Mouse (Mus musculus): Measurements from ENCODE around the gene Fpgs. TPM values are rescaled to one million over a fixed set of nuclear protein-coding genes. Genes with fewer than 3 reads are reported as not detected.

Gene Fpgs
- polyA plus RNA-seq, 1 experiment from 2014 or later, result 20.3 TPM

- H3K9ac ChIP-seq, result peak overlapping the region; percentile 77
- peak overlapping the region; percentile 64 for H3K4me2 ChIP-seq
- WGBS, result 70% methylated on average over 7 of the region's 7 CpGs
- no peaks in the 10 kb centered on the region for H3K9me3 ChIP-seq (replicated peaks)
- no peaks in the 10 kb centered on the region for H3K27me3 ChIP-seq (replicated peaks)
- peak overlapping the region; percentile 54 for H3K4me3 ChIP-seq
- no peak for ATAC-seq (ENCODE audit: insufficient number of reproducible peaks, low FRiP score)
- peak overlapping the region; percentile 87 for H3K27ac ChIP-seq (ENCODE audit: poor library complexity, severe bottlenecking)
- peaks cover 11% of the 10 kb centered on the region for H3K36me3 ChIP-seq
- peaks cover 60% of the 10 kb centered on the region for H3K4me1 ChIP-seq (replicated peaks)
Measured at GRCm38 (mm10) chr2:32647366-32647765, 56.6 kb downstream of the Fpgs start.

- peak within 1 kb of the TSS; percentile 77 for H3K9ac ChIP-seq
- no peaks in the 10 kb centered on the region for H3K9me3 ChIP-seq (replicated peaks)
- H3K27ac ChIP-seq (ENCODE audit: poor library complexity, severe bottlenecking), result peak within 1 kb of the TSS; percentile 87
- peak within 1 kb of the TSS; percentile 64 for H3K4me2 ChIP-seq
- H3K36me3 ChIP-seq, result peaks cover 6% of the 10 kb centered on the region
- peak; percentile 74 for ATAC-seq (ENCODE audit: insufficient number of reproducible peaks, low FRiP score)
- H3K4me3 ChIP-seq, result peak within 1 kb of the TSS; percentile 54
- peaks cover 65% of the 10 kb centered on the region for H3K4me1 ChIP-seq (replicated peaks)
- H3K27me3 ChIP-seq (replicated peaks), result no peaks in the 10 kb centered on the region
- WGBS, result 33% methylated on average over 31 of the region's 31 CpGs
Measured at GRCm38 (mm10) chr2:32646379-32647056, 57.4 kb downstream of the Fpgs start, which contains the start of gene Eng. Eng (plus strand) TSS chr2:32646595.

- H3K27ac ChIP-seq (ENCODE audit: poor library complexity, severe bottlenecking), result peak overlapping the region; percentile 87
- 62% methylated on average over 3 of the region's 3 CpGs for WGBS
- ATAC-seq (ENCODE audit: insufficient number of reproducible peaks, low FRiP score), result no peak
Measured at GRCm38 (mm10) chr2:32645647-32646046, 58.3 kb downstream of the Fpgs start.

GRCm38 (mm10) chr2:32644799-32645475 lies 59.0 kb downstream of the Fpgs start:
- Histone ChIP-seq H3K4me3 (no peak overlapping the region), H3K27me3 (replicated peaks) (no peaks in the 10 kb centered on the region), H3K4me1 (replicated peaks) (peaks cover 58% of the 10 kb centered on the region), H3K27ac (ENCODE audit: poor library complexity, severe bottlenecking) (peak overlapping the region; percentile 87; the same call in 1 of the 2 replicates), H3K4me2 (no peak overlapping the region), H3K9ac (no peak overlapping the region), H3K36me3 (peaks cover 3% of the 10 kb centered on the region; the same call in 1 of the 2 replicates), H3K9me3 (replicated peaks) (no peaks in the 10 kb centered on the region)
- no peak for ATAC-seq (ENCODE audit: insufficient number of reproducible peaks, low FRiP score)
- WGBS, result 65% methylated on average over 8 of the region's 8 CpGs

More at GRCm38 (mm10) chr2:32645647-32646046, 58.3 kb downstream of the Fpgs start:
- Histone ChIP-seq H3K36me3 (peaks cover 5% of the 10 kb centered on the region), H3K9ac (no peak overlapping the region), H3K4me1 (replicated peaks) (peaks cover 59% of the 10 kb centered on the region), H3K4me2 (no peak overlapping the region), H3K4me3 (no peak overlapping the region), H3K27me3 (replicated peaks) (no peaks in the 10 kb centered on the region), H3K9me3 (replicated peaks) (no peaks in the 10 kb centered on the region)

- no peak for ATAC-seq (ENCODE audit: insufficient number of reproducible peaks, low FRiP score)
- no peaks in the 10 kb centered on the region for H3K9me3 ChIP-seq (replicated peaks)
- H3K4me3 ChIP-seq, result no peak overlapping the region
- peaks cover 62% of the 10 kb centered on the region for H3K4me1 ChIP-seq (replicated peaks)
- WGBS, result 37% methylated on average over 9 of the region's 9 CpGs
- H3K27me3 ChIP-seq (replicated peaks), result no peaks in the 10 kb centered on the region
- no peak overlapping the region for H3K9ac ChIP-seq
- peak overlapping the region; percentile 23 for H3K27ac ChIP-seq (ENCODE audit: poor library complexity, severe bottlenecking)
- H3K36me3 ChIP-seq, result peaks cover 3% of the 10 kb centered on the region; the same call in 1 of the 2 replicates
- no peak overlapping the region for H3K4me2 ChIP-seq
Measured at GRCm38 (mm10) chr2:32644083-32644482, 59.9 kb downstream of the Fpgs start.

GRCm38 (mm10) chr2:32642813-32643212 lies 61.1 kb downstream of the Fpgs start:
- no peaks in the 10 kb centered on the region for H3K36me3 ChIP-seq
- WGBS, result 48% methylated on average over 7 of the region's 7 CpGs
- no peak overlapping the region for H3K4me2 ChIP-seq
- no peak overlapping the region for H3K4me3 ChIP-seq
- peak overlapping the region; percentile 76 for H3K27ac ChIP-seq (ENCODE audit: poor library complexity, severe bottlenecking)
- H3K9ac ChIP-seq, result peak overlapping the region; percentile 27; the same call in 1 of the 2 replicates
- no peaks in the 10 kb centered on the region for H3K27me3 ChIP-seq (replicated peaks)
- H3K4me1 ChIP-seq (replicated peaks), result peaks cover 69% of the 10 kb centered on the region
- H3K9me3 ChIP-seq (replicated peaks), result no peaks in the 10 kb centered on the region
- ATAC-seq (ENCODE audit: insufficient number of reproducible peaks, low FRiP score), result peak; percentile 54

- no peak for ATAC-seq (ENCODE audit: insufficient number of reproducible peaks, low FRiP score)
- H3K4me2 ChIP-seq, result no peak overlapping the region
- no peak overlapping the region for H3K9ac ChIP-seq
- H3K27me3 ChIP-seq (replicated peaks), result no peaks in the 10 kb centered on the region
- H3K27ac ChIP-seq (ENCODE audit: poor library complexity, severe bottlenecking), result peak overlapping the region; percentile 76; the same call in 1 of the 2 replicates
- peaks cover 77% of the 10 kb centered on the region for H3K4me1 ChIP-seq (replicated peaks)
- no peaks in the 10 kb centered on the region for H3K9me3 ChIP-seq (replicated peaks)
- H3K36me3 ChIP-seq, result no peaks in the 10 kb centered on the region
- WGBS, result 74% methylated on average over 5 of the region's 5 CpGs
- H3K4me3 ChIP-seq, result no peak overlapping the region
Measured at GRCm38 (mm10) chr2:32641810-32642209, 62.1 kb downstream of the Fpgs start.

GRCm38 (mm10) chr2:32640550-32641051 lies 63.3 kb downstream of the Fpgs start:
- no peaks in the 10 kb centered on the region for H3K27me3 ChIP-seq (replicated peaks)
- peak overlapping the region; percentile 35 for H3K9ac ChIP-seq
- no peak overlapping the region for H3K4me2 ChIP-seq
- peak overlapping the region; percentile 55; the same call in 1 of the 2 replicates for H3K27ac ChIP-seq (ENCODE audit: poor library complexity, severe bottlenecking)
- H3K9me3 ChIP-seq (replicated peaks), result no peaks in the 10 kb centered on the region
- H3K4me1 ChIP-seq (replicated peaks), result peaks cover 66% of the 10 kb centered on the region
- ATAC-seq (ENCODE audit: insufficient number of reproducible peaks, low FRiP score), result no peak
- H3K36me3 ChIP-seq, result no peaks in the 10 kb centered on the region
- H3K4me3 ChIP-seq, result no peak overlapping the region
- WGBS, result 55% methylated on average over 6 of the region's 6 CpGs

- WGBS, result 50% methylated on average over 1 of the region's 1 CpGs
- Histone ChIP-seq H3K27ac (ENCODE audit: poor library complexity, severe bottlenecking) (peak overlapping the region; percentile 61; the same call in 1 of the 2 replicates), H3K4me3 (no peak overlapping the region), H3K4me2 (no peak overlapping the region), H3K27me3 (replicated peaks) (no peaks in the 10 kb centered on the region), H3K36me3 (peaks cover 6% of the 10 kb centered on the region), H3K9me3 (replicated peaks) (no peaks in the 10 kb centered on the region), H3K9ac (no peak overlapping the region), H3K4me1 (replicated peaks) (peaks cover 62% of the 10 kb centered on the region)
- ATAC-seq (ENCODE audit: insufficient number of reproducible peaks, low FRiP score), result no peak
Measured at GRCm38 (mm10) chr2:32639632-32640031, 64.3 kb downstream of the Fpgs start.

GRCm38 (mm10) chr2:32637778-32638281 lies 66.1 kb downstream of the Fpgs start:
- peak; percentile 79 for ATAC-seq (ENCODE audit: insufficient number of reproducible peaks, low FRiP score)
- Histone ChIP-seq H3K4me2 (peak overlapping the region; percentile 31), H3K27me3 (replicated peaks) (no peaks in the 10 kb centered on the region), H3K36me3 (peaks cover 24% of the 10 kb centered on the region), H3K4me3 (no peak overlapping the region), H3K9ac (peak overlapping the region; percentile 53; the same call in 1 of the 2 replicates), H3K9me3 (replicated peaks) (no peaks in the 10 kb centered on the region), H3K27ac (ENCODE audit: poor library complexity, severe bottlenecking) (peak overlapping the region; percentile 40), H3K4me1 (replicated peaks) (peaks cover 57% of the 10 kb centered on the region)
- 16% methylated on average over 11 of the region's 11 CpGs for WGBS

GRCm38 (mm10) chr2:32636617-32637016 lies 67.3 kb downstream of the Fpgs start:
- H3K27me3 ChIP-seq (replicated peaks), result no peaks in the 10 kb centered on the region
- H3K9ac ChIP-seq, result no peak overlapping the region
- H3K9me3 ChIP-seq (replicated peaks), result no peaks in the 10 kb centered on the region
- no peak for ATAC-seq (ENCODE audit: insufficient number of reproducible peaks, low FRiP score)
- WGBS, result 69% methylated on average over 7 of the region's 7 CpGs
- peak overlapping the region; percentile 40 for H3K27ac ChIP-seq (ENCODE audit: poor library complexity, severe bottlenecking)
- peaks cover 34% of the 10 kb centered on the region for H3K36me3 ChIP-seq
- H3K4me3 ChIP-seq, result no peak overlapping the region
- no peak overlapping the region for H3K4me2 ChIP-seq
- H3K4me1 ChIP-seq (replicated peaks), result peaks cover 57% of the 10 kb centered on the region
